Mouse (Mus musculus): ENCODE measurements around the gene Arr3.

Arr3 gene

DNA sequence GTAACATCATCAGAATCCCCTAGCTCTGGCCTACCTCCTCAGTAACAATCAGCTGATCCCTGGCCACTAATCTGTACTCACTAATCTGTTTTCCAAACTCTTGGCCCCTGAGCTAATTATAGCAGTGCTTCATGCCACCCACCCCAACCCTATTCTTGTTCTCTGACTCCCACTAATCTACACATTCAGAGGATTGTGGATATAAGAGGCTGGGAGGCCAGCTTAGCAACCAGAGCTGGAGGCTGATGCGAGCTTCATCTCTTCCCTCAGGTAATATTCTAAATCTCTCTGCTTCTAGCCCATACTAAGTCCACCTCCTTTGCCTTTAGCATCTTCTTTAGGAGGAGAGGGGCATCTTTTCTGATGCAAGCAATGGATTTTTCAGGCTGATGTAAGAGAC, at the start of gene Arr3:
Gene Arr3 (plus strand): TSS at position 184 of the 400 bp plus-strand sequence.
- peak in 1 of 2 experiments; percentile 1 for DNase-seq (ENCODE audit: low spot score in 2 of 2)

GRCm38 (mm10) chrX:100556026-100556425, 49.3 kb upstream of the Arr3 start:
- no peak for DNase-seq (ENCODE audit: low spot score in 2 of 2)

GRCm38 (mm10) chrX:100565696-100566095, 39.6 kb upstream of the Arr3 start:
- DNase-seq (ENCODE audit: low spot score in 2 of 2) = peak in 1 of 2 experiments; percentile 11

DNA sequence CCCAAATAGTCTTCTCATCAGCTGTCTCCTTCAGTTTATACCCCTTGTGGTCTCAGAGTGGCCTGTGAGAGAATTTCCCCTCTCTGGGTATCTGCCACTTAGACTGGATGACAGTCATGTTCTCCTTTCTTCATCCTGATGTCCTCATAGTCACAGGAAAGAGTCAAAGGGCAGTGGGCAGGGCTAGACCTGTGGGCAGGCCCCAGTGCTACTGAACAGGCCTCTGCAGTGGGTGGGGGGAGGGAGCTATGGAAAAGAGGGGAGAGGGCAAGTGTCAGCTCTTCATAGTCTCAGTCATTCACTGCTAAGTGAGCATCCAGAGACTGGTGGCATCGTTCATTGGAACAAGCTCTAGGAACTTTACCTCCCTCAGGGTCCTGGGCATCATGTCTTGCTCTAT, 33.3 kb upstream of the Arr3 start, which contains the start of gene Awat1:
Gene Awat1 (plus strand): TSS at position 301 of the 400 bp plus-strand sequence.
- no peak for DNase-seq (ENCODE audit: low spot score in 2 of 2)

DNA sequence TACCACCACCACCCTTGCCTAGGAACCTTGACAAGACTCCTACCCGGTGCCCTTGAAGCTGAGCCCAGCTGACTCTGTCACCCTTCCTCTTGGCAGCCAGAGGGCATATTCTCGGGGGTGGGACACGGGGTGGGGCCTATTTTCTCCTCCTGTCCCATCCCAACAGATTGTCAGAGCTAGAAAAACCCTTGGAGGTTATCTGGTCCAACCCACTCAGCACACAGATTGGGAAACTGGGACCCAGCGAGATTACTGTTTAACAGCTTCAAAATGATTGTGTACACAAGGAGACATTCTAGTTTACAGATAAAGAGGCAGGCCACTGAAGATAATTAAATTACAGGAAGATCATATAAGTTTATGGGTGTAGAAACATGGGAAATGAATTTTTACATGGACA, 10.5 kb upstream of the Arr3 start, which contains the start of gene P2ry4:
Gene P2ry4 (minus strand): TSS at position 79 of the 400 bp plus-strand sequence.
- no peak for DNase-seq (ENCODE audit: low spot score in 2 of 2)

- peak; percentile 23 to 27 for DNase-seq (ENCODE audit: low spot score in 2 of 2)
Observed at GRCm38 (mm10) chrX:100597439-100597838, 7.9 kb upstream of the Arr3 start.

- DNase-seq (ENCODE audit: low spot score in 2 of 2) = peak; percentile 18 to 56
Observed at GRCm38 (mm10) chrX:100599755-100600154, 5.5 kb upstream of the Arr3 start.

GRCm38 (mm10) chrX:100618488-100618887, 13.2 kb downstream of the Arr3 start:
- no peak for DNase-seq (ENCODE audit: low spot score in 2 of 2)

GRCm38 (mm10) chrX:100621366-100621765, 16.1 kb downstream of the Arr3 start:
- no peak for DNase-seq (ENCODE audit: low spot score in 2 of 2)

DNA sequence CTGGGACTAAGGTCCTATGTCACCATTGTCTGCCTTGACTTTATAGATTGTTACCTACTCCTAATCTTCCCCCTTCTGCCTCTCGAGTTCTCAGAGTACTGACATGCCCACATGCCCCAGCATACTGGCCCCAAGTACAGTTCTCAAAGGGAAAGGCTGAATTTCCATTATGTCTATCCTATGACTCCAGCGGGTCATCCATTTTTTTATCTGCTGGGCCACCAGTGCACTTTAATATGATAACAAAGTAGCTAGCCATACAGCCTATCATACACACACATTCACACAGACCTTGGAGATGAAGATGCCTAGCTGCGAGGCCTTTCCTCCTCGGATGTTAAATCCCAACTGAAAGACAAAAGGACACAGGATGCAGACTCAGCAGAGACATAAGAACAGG, 18.9 kb downstream of the Arr3 start:
- no peak for DNase-seq (ENCODE audit: low spot score in 2 of 2)

DNA sequence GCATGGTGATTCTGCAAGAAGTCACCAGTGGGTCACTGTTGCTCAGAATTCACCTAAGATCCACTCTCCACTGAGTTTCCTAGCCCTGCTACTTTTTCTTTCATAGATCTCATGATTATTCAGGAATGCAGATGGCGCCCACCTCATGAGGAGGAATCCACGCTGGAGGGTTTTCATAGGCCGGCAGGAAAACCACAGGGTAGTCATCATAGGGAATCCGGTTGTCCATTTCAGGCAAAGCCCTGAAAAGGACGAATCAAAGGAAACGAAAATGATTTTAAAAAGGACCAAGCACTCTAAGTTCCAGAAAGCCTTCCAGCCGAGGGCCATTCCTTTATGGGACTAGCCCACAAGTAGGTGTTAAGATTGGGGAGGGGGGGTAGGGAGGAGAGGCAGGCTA, 19.8 kb downstream of the Arr3 start:
- DNase-seq (ENCODE audit: low spot score in 2 of 2) = no peak

- DNase-seq (ENCODE audit: low spot score in 2 of 2) = no peak
Observed at GRCm38 (mm10) chrX:100625546-100625801, 20.2 kb downstream of the Arr3 start, which contains the start of gene Kif4. Gene Kif4, plus strand, starts transcription at chrX:100625737.

GRCm38 (mm10) chrX:100625802-100626793, 20.8 kb downstream of the Arr3 start, which contains the start of gene Pdzd11:
Gene Pdzd11, minus strand, starts transcription at chrX:100626568.
- peak; percentile 86 to 92 for DNase-seq (ENCODE audit: low spot score in 2 of 2)

DNA sequence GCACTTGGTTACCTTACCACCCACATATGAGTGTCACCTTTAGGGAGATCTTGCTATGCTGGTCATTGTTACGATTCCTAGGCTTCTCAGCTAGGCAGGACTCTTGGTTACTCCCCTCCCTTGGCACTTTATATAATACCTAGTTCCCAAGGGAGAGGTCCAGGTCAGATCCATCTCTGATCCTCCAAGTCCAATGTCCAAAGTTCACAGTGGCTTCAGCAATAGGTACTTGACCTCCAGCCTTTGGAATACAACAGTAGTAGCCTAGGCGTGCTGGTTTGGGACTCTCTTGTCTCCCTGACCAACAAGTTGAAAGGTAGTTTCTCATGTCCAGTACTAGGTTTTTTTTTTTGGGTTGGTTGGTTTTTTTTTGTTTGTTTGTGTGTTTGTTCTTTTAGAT, 23.8 kb downstream of the Arr3 start:
- no peak for DNase-seq (ENCODE audit: low spot score in 2 of 2)

DNA sequence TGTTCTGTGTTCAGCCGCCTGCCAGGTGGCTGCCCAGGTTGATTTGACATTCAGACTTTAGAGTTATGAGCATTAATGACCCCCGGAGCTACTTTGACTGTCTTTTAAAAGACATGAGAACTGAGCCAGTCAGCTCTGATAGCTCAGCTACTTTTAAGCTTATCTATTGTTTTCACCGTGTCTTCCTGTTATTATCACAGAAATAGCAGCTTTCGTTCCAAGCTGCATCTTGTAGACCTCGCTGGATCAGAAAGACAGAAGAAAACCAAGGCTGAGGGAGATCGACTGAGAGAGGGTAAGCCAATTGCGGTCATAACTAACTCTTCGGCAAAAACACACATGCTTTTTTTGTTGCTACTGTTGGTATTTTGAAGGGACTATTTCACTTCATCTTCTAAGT, 33.2 kb downstream of the Arr3 start:
- DNase-seq (ENCODE audit: low spot score in 2 of 2) = no peak

DNA sequence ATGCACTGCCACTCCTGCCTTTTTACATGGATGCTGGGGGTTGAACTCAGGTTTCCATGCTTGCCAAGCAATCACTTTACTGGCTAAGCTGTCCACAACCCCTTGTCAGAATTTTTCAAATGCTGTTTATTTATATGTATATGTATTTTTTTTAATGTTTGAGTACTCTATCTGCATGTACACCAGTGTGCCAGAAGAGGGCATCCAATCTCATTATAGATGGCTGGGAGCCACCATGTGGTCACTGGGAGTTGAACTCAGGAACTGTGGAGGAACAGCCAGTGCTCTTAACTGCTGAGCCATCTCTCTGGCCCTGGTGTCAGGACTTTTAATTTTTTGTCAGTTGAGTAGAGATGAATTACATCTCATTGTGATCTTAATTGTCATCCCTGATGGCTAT, 47.6 kb downstream of the Arr3 start:
- DNase-seq (ENCODE audit: low spot score in 2 of 2) = no peak

GRCm38 (mm10) chrX:100664825-100665224, 59.5 kb downstream of the Arr3 start:
- DNase-seq (ENCODE audit: low spot score in 2 of 2) = no peak

All from right cerebral cortex, postnatal 36 days (tissue).